Mouse (Mus musculus): Measurements from ENCODE around the gene Rbfox3. TPM values are rescaled to one million over a fixed set of nuclear protein-coding genes. Genes with fewer than 3 reads are reported as not detected.

The Rbfox3 gene
- polyA plus RNA-seq, 1 experiment from 2014 or later = 1.5 TPM

DNA sequence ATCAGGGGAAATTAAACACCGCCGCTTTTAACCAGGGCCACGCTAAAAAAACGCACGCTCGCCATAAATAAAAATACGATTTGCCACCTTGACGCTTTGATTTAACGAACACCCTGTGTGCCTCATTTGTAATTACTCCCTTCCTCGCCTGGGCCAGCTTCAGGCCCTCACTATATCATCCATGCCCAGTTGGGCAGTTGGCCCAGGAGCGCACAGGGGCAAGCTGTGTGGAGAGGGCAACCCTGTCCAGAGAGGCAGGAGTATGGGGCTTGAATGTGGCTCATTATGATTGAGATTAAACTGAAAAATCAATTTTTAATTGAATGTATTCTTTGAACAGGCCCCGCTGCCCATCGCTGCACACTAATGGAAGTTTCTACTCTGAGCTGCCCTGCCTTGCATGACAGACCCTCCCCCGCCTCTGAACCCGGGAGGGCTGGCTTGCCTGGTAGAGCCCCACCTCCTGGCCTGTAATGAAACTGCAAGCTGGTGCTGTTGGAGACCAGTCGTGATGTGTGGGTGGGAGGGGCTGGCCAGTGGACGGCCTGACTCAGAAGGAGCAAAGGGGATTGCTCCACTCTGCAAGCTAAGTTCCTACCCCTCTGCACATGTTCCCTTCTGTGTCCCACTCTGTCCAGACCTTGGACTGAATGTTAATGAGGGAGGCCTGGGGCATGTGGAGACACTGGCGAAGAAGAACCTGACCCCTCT lies 376.9 kb downstream of the Rbfox3 start:
- Histone ChIP-seq H3K9ac (no peak overlapping the region), H3K9me3 (no peaks in the 10 kb centered on the region), H3K36me3 (no peaks in the 10 kb centered on the region), H3K4me3 (replicated peaks) (no peak overlapping the region), H3K4me1 (replicated peaks) (0 out of 2 replicates have a peak, but pooled peaks cover 4% of the 10 kb centered on the region), H3K27me3 (replicated peaks) (peaks cover 6% of the 10 kb centered on the region), H3K27ac (no peak overlapping the region), H3K4me2 (replicated peaks) (no peak overlapping the region)
- ATAC-seq = no peak
- WGBS = 41% methylated on average over 18 of the region's 18 CpGs

DNA sequence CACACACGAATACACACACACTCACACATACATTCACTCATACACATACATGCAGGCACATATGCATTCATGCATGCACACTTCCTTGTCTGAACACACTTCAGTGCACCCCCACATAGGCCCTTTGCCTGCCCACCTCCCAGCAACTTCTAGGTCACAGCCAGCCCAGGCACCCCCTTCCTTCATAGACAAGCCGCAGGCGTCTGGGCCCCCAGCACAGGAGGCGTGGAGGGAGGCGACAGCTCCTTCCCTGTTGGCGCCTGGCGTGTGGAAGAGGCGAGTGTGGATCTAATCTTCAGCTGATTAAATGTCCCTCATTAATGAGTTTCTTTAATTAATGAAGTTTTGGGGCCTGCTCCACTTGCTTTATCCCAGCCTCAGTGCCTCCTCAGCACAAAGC lies 381.1 kb downstream of the Rbfox3 start:
- no peak for ATAC-seq

DNA sequence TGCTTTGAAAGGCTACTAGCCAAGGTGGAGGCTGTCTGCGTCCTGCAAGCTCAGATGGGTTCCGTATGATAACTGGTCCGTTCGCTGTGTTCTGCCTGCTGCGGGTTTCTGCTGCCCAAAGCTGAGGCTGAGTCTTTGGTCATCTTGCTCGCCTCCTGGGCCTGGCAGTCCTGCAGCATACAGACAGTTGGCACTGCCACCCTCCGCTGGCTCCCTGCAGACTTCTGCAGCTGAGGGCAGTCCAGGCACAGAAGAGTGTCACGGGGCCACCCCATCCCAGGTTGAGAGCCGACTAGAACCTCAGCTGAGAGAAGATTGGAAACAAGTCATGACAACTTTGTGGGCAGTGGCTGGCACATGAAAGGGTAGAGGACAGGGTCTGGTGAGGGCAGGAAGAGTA lies 382.6 kb downstream of the Rbfox3 start:
- ATAC-seq = no peak
- 83% methylated on average over 9 of the region's 9 CpGs for WGBS
- H3K4me1 ChIP-seq (replicated peaks) = 0 out of 2 replicates have a peak, but pooled peaks cover 7% of the 10 kb centered on the region

More for the DNA sequence above, 381.1 kb downstream of the Rbfox3 start:
- H3K4me3 ChIP-seq (replicated peaks) = no peak overlapping the region
- no peak overlapping the region for H3K9ac ChIP-seq
- H3K4me1 ChIP-seq (replicated peaks) = 0 out of 2 replicates have a peak, but pooled peaks cover 5% of the 10 kb centered on the region
- no peaks in the 10 kb centered on the region for H3K9me3 ChIP-seq
- no peak overlapping the region for H3K27ac ChIP-seq
- peaks cover 6% of the 10 kb centered on the region for H3K27me3 ChIP-seq (replicated peaks)
- WGBS = 77% methylated on average over 8 of the region's 8 CpGs
- H3K4me2 ChIP-seq (replicated peaks) = no peak overlapping the region
- no peaks in the 10 kb centered on the region for H3K36me3 ChIP-seq

DNA sequence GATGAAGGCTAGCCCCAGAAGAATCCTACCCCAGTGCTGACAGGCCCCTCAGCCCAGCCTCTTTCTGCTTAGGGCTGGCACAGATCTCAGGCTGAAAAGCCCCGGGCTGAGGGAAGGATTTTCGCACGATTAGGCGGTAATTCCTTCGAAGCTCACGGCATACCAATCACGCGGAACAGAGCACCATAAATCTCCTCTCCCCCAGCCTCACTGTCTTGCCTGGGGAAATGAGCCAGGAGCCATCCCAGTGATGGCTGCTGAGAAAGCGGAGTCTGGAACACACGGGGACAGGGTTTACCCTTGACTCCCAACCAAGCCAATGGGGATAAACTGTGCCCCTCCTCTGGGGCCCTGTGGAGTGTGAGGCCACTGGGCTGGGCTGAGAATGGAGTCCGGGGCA lies 386.3 kb downstream of the Rbfox3 start:
- H3K27ac ChIP-seq = no peak overlapping the region
- no peak overlapping the region for H3K9ac ChIP-seq
- 42% methylated on average over 11 of the region's 11 CpGs for WGBS
- no peak overlapping the region for H3K4me2 ChIP-seq (replicated peaks)
- H3K9me3 ChIP-seq = no peaks in the 10 kb centered on the region
- H3K27me3 ChIP-seq (replicated peaks) = no peaks in the 10 kb centered on the region
- ATAC-seq = no peak
- H3K4me1 ChIP-seq (replicated peaks) = 0 out of 2 replicates have a peak, but pooled peaks cover 7% of the 10 kb centered on the region
- no peak overlapping the region for H3K4me3 ChIP-seq (replicated peaks)
- no peaks in the 10 kb centered on the region for H3K36me3 ChIP-seq

More for the DNA sequence above, 382.6 kb downstream of the Rbfox3 start:
- Histone ChIP-seq H3K4me2 (replicated peaks) (no peak overlapping the region), H3K27ac (no peak overlapping the region), H3K27me3 (replicated peaks) (peaks cover 6% of the 10 kb centered on the region), H3K9ac (no peak overlapping the region), H3K36me3 (no peaks in the 10 kb centered on the region), H3K4me3 (replicated peaks) (no peak overlapping the region), H3K9me3 (no peaks in the 10 kb centered on the region)

DNA sequence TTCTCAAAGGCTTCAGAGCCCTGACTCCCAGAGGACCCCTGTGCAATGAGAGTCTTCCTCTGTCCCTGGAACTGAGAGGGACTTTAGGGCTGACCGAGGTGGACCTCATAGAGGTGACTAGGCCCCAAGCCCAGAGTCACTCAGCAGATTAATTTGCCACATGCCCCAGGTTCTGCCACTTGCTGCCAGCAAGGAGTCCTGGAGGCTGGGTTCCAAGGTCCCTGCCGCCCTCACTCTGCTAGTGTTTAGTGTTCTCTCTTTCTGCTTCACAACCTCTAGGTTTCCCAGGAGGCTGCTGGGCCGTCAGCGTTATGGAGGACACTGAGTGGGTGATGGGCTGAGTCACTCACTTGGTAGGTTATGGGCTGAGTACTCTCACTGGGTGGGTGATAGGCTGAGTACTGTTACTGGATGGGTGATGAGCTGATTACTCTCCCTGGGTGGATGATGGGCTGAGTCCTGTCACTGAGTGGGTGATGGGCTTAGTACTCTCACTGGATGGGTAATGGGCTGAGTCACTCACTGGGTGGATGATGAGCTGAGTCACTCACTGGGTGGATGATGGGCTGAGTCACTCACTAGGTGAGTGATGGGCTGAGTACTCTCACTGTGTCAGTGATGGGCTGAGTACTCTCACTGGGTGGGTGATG lies 387.8 kb downstream of the Rbfox3 start:
- H3K4me2 ChIP-seq (replicated peaks) = no peak overlapping the region
- no peaks in the 10 kb centered on the region for H3K9me3 ChIP-seq
- H3K4me1 ChIP-seq (replicated peaks) = 0 out of 2 replicates have a peak, but pooled peaks cover 3% of the 10 kb centered on the region
- no peak overlapping the region for H3K4me3 ChIP-seq (replicated peaks)
- no peaks in the 10 kb centered on the region for H3K36me3 ChIP-seq
- 82% methylated on average over 4 of the region's 4 CpGs for WGBS
- no peak overlapping the region for H3K9ac ChIP-seq
- no peaks in the 10 kb centered on the region for H3K27me3 ChIP-seq (replicated peaks)
- no peak overlapping the region for H3K27ac ChIP-seq
- no peak for ATAC-seq

DNA sequence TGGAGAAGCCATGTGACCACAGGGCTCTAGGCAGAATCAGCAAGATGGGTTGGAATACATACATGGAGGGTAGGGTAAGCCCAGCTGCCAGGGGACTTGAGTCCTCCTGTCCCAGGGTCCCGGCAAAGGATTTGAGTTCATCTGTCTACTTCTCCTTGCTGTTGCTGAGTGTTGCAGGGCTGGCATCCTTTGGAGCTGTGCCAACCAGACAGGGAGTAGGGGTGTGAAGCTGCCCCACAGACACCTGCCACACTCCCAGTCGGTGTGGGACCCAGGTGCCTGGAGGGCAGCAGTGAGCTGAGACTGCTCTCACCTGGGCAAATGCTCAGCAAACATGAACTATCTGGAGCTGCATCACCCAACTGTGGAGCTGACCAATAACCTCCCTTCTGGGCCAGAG lies 390.5 kb downstream of the Rbfox3 start:
- no peak for ATAC-seq
- Histone ChIP-seq H3K27me3 (replicated peaks) (no peaks in the 10 kb centered on the region), H3K4me2 (replicated peaks) (no peak overlapping the region), H3K9me3 (no peaks in the 10 kb centered on the region), H3K4me3 (replicated peaks) (no peak overlapping the region), H3K27ac (no peak overlapping the region), H3K4me1 (replicated peaks) (0 out of 2 replicates have a peak, but pooled peaks cover 6% of the 10 kb centered on the region), H3K36me3 (no peaks in the 10 kb centered on the region), H3K9ac (no peak overlapping the region)
- 90% methylated on average over 2 of the region's 2 CpGs for WGBS

DNA sequence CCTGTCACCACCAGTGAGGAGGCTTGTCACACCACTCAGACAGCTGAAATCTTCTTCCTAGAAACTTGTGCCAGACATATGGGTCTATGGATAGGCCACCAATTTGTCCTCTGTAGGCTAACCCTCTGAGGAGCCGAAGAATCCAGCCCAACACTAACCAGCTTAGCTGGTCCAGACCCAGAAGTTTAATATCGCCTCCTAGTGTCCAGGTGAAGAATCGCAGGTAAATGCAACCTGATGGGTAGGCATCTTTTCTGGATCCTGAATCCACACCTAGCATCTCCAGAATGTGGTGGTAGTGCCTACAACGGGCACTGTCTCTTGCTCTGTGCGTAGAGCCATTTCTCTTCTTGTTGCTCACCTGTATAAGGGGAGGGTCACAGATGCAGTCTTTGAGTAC lies 391.1 kb downstream of the Rbfox3 start:
- H3K4me1 ChIP-seq (replicated peaks) = 0 out of 2 replicates have a peak, but pooled peaks cover 9% of the 10 kb centered on the region
- ATAC-seq = no peak
- H3K36me3 ChIP-seq = no peaks in the 10 kb centered on the region
- no peaks in the 10 kb centered on the region for H3K27me3 ChIP-seq (replicated peaks)
- no peak overlapping the region for H3K4me2 ChIP-seq (replicated peaks)
- H3K27ac ChIP-seq = no peak overlapping the region
- H3K4me3 ChIP-seq (replicated peaks) = no peak overlapping the region
- WGBS = 48% methylated on average over 5 of the region's 5 CpGs
- no peaks in the 10 kb centered on the region for H3K9me3 ChIP-seq
- no peak overlapping the region for H3K9ac ChIP-seq

DNA sequence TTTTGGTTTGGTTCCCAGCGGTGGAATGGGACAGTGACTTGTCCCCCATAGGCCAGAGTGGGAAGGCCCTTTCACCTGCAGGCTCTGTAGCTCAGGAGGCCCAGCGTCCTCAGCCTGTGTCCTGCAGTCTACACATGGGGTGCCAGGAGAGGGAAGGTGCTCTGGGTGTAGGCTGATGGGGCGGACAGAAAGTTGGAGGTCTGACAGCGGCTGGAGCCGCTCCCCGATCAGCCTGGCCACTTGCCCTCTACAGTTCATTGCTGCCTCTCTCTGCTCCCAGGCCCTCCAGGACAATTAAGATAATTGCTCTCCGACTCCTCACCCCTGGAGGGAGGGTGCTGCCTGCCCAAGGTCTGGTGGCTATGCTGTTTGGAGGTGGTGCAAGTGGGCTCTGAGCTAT lies 392.7 kb downstream of the Rbfox3 start:
- no peaks in the 10 kb centered on the region for H3K9me3 ChIP-seq

DNA sequence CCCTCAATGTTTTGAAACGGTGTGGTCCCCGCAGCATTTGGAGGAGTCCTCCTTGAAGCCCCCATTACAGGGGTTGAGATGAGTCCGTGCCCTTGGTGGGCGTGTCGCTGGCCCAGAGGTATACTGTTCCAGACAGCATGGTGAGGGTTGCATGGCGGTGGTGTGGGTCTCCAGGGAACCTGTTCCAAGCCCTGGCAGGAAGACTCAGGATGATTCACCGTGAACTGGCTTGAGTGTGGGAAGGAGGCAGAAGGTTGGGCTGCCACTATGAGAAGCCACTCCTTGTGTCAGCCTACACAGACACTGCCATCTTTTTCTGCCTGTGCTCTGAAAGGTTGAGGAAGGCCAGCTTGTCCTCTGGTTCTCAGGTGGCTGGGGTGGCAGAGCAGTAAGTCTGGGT lies 393.5 kb downstream of the Rbfox3 start:
- no peak for ATAC-seq
- H3K27me3 ChIP-seq (replicated peaks) = no peaks in the 10 kb centered on the region
- 0 out of 2 replicates have a peak, but pooled peaks cover 8% of the 10 kb centered on the region for H3K4me1 ChIP-seq (replicated peaks)
- no peak overlapping the region for H3K9ac ChIP-seq
- H3K9me3 ChIP-seq = no peaks in the 10 kb centered on the region
- WGBS = 82% methylated on average over 7 of the region's 7 CpGs
- H3K4me3 ChIP-seq (replicated peaks) = no peak overlapping the region
- no peak overlapping the region for H3K27ac ChIP-seq
- H3K4me2 ChIP-seq (replicated peaks) = no peak overlapping the region
- no peaks in the 10 kb centered on the region for H3K36me3 ChIP-seq

More for the DNA sequence above, 392.7 kb downstream of the Rbfox3 start:
- Histone ChIP-seq H3K4me2 (replicated peaks) (no peak overlapping the region), H3K27me3 (replicated peaks) (no peaks in the 10 kb centered on the region), H3K36me3 (no peaks in the 10 kb centered on the region), H3K9ac (no peak overlapping the region), H3K27ac (no peak overlapping the region), H3K4me1 (replicated peaks) (0 out of 2 replicates have a peak, but pooled peaks cover 8% of the 10 kb centered on the region), H3K4me3 (replicated peaks) (no peak overlapping the region)
- no peak for ATAC-seq
- WGBS = 68% methylated on average over 7 of the region's 7 CpGs

DNA sequence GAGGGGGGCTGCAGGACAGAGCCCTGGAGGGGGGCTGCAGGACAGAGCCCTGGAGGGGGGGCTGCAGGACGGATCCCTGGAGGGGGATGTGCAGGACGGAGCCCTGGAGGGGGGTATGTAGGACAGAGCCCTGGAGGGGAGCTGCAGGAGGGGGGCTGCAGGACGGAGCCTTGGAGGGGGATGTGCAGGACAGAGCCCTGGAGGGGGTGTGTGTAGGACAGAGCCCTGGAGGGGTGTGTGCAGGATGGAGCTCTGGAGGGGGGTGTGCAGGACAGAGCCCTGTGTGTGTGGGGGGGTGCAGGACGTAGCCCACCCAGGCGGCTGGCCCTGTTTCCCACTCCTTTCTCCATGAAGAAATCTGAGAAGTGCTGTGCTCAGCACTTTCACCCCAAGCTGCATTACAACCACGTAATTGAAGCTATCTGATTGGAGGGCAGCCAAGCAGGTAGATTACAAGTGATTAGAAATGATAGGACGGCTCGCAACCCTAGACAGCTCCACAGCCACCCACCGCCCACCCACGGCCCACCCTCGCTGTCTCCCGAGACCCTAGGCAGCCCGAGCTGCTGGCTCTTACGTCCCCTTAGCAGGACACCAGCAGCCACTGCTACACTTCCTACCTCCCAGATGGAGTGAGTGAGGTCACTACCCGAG lies 399.0 kb downstream of the Rbfox3 start:
- Histone ChIP-seq H3K9ac (no peak overlapping the region), H3K9me3 (no peaks in the 10 kb centered on the region), H3K4me1 (replicated peaks) (peaks cover 21% of the 10 kb centered on the region), H3K4me2 (replicated peaks) (peak overlapping the region; percentile 28; the same call in 1 of the 2 replicates), H3K27ac (no peak overlapping the region), H3K36me3 (no peaks in the 10 kb centered on the region), H3K4me3 (replicated peaks) (no peak overlapping the region), H3K27me3 (replicated peaks) (no peaks in the 10 kb centered on the region)
- ATAC-seq = peak; percentile 67
- WGBS = 33% methylated on average over 15 of the region's 15 CpGs

DNA sequence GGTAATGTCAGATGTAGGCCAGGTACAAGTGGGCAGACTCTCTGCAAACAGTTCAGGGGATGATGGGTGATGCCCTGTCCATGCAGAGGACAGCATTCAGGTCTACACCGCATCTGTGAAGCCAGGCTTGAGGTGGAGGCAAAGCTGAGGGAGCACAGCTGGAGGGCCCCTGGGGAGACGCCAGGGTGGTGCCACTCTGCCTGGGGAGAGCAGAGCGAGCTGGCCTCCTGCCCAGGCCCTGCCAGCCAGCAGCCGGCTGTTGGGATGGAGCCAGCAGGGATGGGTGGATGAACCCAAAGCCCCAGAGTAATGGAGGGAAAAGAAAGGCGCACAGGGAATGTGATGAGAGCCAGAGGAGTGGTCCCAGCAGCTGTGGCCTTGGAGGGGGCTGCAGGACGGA lies 399.5 kb downstream of the Rbfox3 start:
- H3K9me3 ChIP-seq = no peaks in the 10 kb centered on the region
- ATAC-seq = peak; percentile 50

DNA sequence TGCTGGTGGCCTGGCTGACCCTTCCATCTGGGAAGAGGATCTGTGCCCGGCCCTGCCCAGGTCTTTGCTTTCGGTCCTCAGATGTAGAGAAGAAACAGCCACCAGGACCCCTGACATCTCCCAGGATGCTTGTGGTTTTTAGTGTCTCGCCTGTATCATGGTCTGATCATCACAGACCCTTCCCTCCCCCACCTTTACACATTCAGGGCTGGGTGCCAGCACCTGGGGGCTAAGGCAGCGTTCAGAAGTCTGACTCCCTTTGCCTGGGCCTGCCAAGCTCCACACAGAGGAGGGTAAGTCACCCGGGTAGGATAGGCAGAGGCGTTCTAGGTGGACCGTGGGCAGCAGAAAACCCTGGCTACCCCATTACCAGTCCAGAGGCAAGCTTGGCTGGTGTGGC lies 403.1 kb downstream of the Rbfox3 start:
- H3K4me3 ChIP-seq (replicated peaks) = no peak overlapping the region
- H3K4me1 ChIP-seq (replicated peaks) = peaks cover 15% of the 10 kb centered on the region
- peaks cover 16% of the 10 kb centered on the region for H3K27me3 ChIP-seq (replicated peaks)
- H3K4me2 ChIP-seq (replicated peaks) = no peak overlapping the region
- H3K36me3 ChIP-seq = no peaks in the 10 kb centered on the region
- no peak for ATAC-seq
- no peak overlapping the region for H3K9ac ChIP-seq
- H3K27ac ChIP-seq = no peak overlapping the region
- H3K9me3 ChIP-seq = no peaks in the 10 kb centered on the region
- 68% methylated on average over 7 of the region's 7 CpGs for WGBS

More for the DNA sequence above, 399.5 kb downstream of the Rbfox3 start:
- Histone ChIP-seq H3K27ac (no peak overlapping the region), H3K36me3 (no peaks in the 10 kb centered on the region), H3K4me2 (replicated peaks) (peak overlapping the region; percentile 28; the same call in 1 of the 2 replicates), H3K4me1 (replicated peaks) (peaks cover 21% of the 10 kb centered on the region), H3K9ac (no peak overlapping the region), H3K27me3 (replicated peaks) (no peaks in the 10 kb centered on the region), H3K4me3 (replicated peaks) (no peak overlapping the region)
- WGBS = 51% methylated on average over 6 of the region's 6 CpGs
